Mouse (Mus musculus): Measurements from ENCODE around the gene Gorab. TPM values are rescaled to one million over a fixed set of nuclear protein-coding genes. Genes with fewer than 3 reads are reported as not detected.

The Gorab gene
- polyA plus RNA-seq, 1 experiment from 2014 or later: 11.8 TPM

GRCm38 (mm10) chr1:163357733-163358132 lies 45.7 kb downstream of the Gorab start:
- no peaks in the 10 kb centered on the region for H3K36me3 ChIP-seq
- H3K4me1 ChIP-seq (replicated peaks): peaks cover 16% of the 10 kb centered on the region
- no peaks in the 10 kb centered on the region for H3K9me3 ChIP-seq (replicated peaks)
- no peak for ATAC-seq (ENCODE audit: insufficient number of reproducible peaks, low FRiP score)
- no peak overlapping the region for H3K9ac ChIP-seq
- H3K27ac ChIP-seq (ENCODE audit: poor library complexity, severe bottlenecking): no peak overlapping the region
- H3K27me3 ChIP-seq (replicated peaks): no peaks in the 10 kb centered on the region
- WGBS: 60% methylated on average over 6 of the region's 6 CpGs
- H3K4me3 ChIP-seq: no peak overlapping the region
- H3K4me2 ChIP-seq: no peak overlapping the region

GRCm38 (mm10) chr1:163356167-163356566 lies 47.3 kb downstream of the Gorab start:
- Histone ChIP-seq H3K36me3 (no peaks in the 10 kb centered on the region), H3K4me1 (replicated peaks) (peaks cover 5% of the 10 kb centered on the region), H3K9me3 (replicated peaks) (no peaks in the 10 kb centered on the region), H3K4me2 (no peak overlapping the region), H3K9ac (no peak overlapping the region), H3K4me3 (no peak overlapping the region), H3K27me3 (replicated peaks) (no peaks in the 10 kb centered on the region), H3K27ac (ENCODE audit: poor library complexity, severe bottlenecking) (no peak overlapping the region)
- ATAC-seq (ENCODE audit: insufficient number of reproducible peaks, low FRiP score): no peak
- WGBS: 68% methylated on average over 4 of the region's 4 CpGs

- no peaks in the 10 kb centered on the region for H3K36me3 ChIP-seq
- WGBS: 47% methylated on average over 3 of the region's 3 CpGs
- no peak overlapping the region for H3K9ac ChIP-seq
- peaks cover under 1% of the 10 kb centered on the region; the same call in 1 of the 2 replicates for H3K4me1 ChIP-seq (replicated peaks)
- no peaks in the 10 kb centered on the region for H3K27me3 ChIP-seq (replicated peaks)
- H3K4me3 ChIP-seq: no peak overlapping the region
- no peak overlapping the region for H3K4me2 ChIP-seq
- no peaks in the 10 kb centered on the region for H3K9me3 ChIP-seq (replicated peaks)
- no peak overlapping the region for H3K27ac ChIP-seq (ENCODE audit: poor library complexity, severe bottlenecking)
- ATAC-seq (ENCODE audit: insufficient number of reproducible peaks, low FRiP score): no peak
Observed at GRCm38 (mm10) chr1:163355626-163356156, 47.8 kb downstream of the Gorab start.

GRCm38 (mm10) chr1:163350988-163351387 lies 52.5 kb downstream of the Gorab start:
- Histone ChIP-seq H3K9me3 (replicated peaks) (no peaks in the 10 kb centered on the region), H3K4me3 (no peak overlapping the region), H3K9ac (no peak overlapping the region), H3K4me2 (no peak overlapping the region), H3K27me3 (replicated peaks) (no peaks in the 10 kb centered on the region), H3K36me3 (no peaks in the 10 kb centered on the region), H3K27ac (ENCODE audit: poor library complexity, severe bottlenecking) (no peak overlapping the region), H3K4me1 (replicated peaks) (no peaks in the 10 kb centered on the region)
- 80% methylated on average over 3 of the region's 3 CpGs for WGBS
- ATAC-seq (ENCODE audit: insufficient number of reproducible peaks, low FRiP score): no peak

- no peak overlapping the region for H3K4me3 ChIP-seq
- H3K4me2 ChIP-seq: no peak overlapping the region
- no peaks in the 10 kb centered on the region for H3K9me3 ChIP-seq (replicated peaks)
- H3K36me3 ChIP-seq: no peaks in the 10 kb centered on the region
- no peaks in the 10 kb centered on the region for H3K4me1 ChIP-seq (replicated peaks)
- H3K27me3 ChIP-seq (replicated peaks): no peaks in the 10 kb centered on the region
- H3K27ac ChIP-seq (ENCODE audit: poor library complexity, severe bottlenecking): no peak overlapping the region
- WGBS: 75% methylated on average over 5 of the region's 5 CpGs
- no peak for ATAC-seq (ENCODE audit: insufficient number of reproducible peaks, low FRiP score)
- H3K9ac ChIP-seq: no peak overlapping the region
Observed at GRCm38 (mm10) chr1:163345541-163345940, 57.9 kb downstream of the Gorab start.

- H3K4me1 ChIP-seq (replicated peaks): no peaks in the 10 kb centered on the region
- H3K4me2 ChIP-seq: no peak overlapping the region
- no peak overlapping the region for H3K27ac ChIP-seq (ENCODE audit: poor library complexity, severe bottlenecking)
- no peaks in the 10 kb centered on the region for H3K27me3 ChIP-seq (replicated peaks)
- no peak for ATAC-seq (ENCODE audit: insufficient number of reproducible peaks, low FRiP score)
- H3K9me3 ChIP-seq (replicated peaks): no peaks in the 10 kb centered on the region
- WGBS: 21% methylated on average over 1 of the region's 1 CpGs
- H3K36me3 ChIP-seq: no peaks in the 10 kb centered on the region
- no peak overlapping the region for H3K9ac ChIP-seq
- H3K4me3 ChIP-seq: no peak overlapping the region
Observed at GRCm38 (mm10) chr1:163344931-163345330, 58.5 kb downstream of the Gorab start.

- Histone ChIP-seq H3K4me1 (replicated peaks) (no peaks in the 10 kb centered on the region), H3K27me3 (replicated peaks) (no peaks in the 10 kb centered on the region), H3K4me3 (no peak overlapping the region), H3K9me3 (replicated peaks) (no peaks in the 10 kb centered on the region), H3K36me3 (no peaks in the 10 kb centered on the region), H3K27ac (ENCODE audit: poor library complexity, severe bottlenecking) (no peak overlapping the region), H3K4me2 (no peak overlapping the region), H3K9ac (no peak overlapping the region)
- no peak for ATAC-seq (ENCODE audit: insufficient number of reproducible peaks, low FRiP score)
- 73% methylated on average over 3 of the region's 3 CpGs for WGBS
Observed at GRCm38 (mm10) chr1:163339219-163339561, 64.3 kb downstream of the Gorab start.

- Histone ChIP-seq H3K36me3 (no peaks in the 10 kb centered on the region), H3K4me2 (no peak overlapping the region), H3K9me3 (replicated peaks) (no peaks in the 10 kb centered on the region; the same call in 1 of the 2 replicates), H3K27me3 (replicated peaks) (no peaks in the 10 kb centered on the region), H3K9ac (no peak overlapping the region), H3K27ac (ENCODE audit: poor library complexity, severe bottlenecking) (no peak overlapping the region), H3K4me3 (no peak overlapping the region), H3K4me1 (replicated peaks) (no peaks in the 10 kb centered on the region)
- no peak for ATAC-seq (ENCODE audit: insufficient number of reproducible peaks, low FRiP score)
- WGBS: 69% methylated on average over 7 of the region's 7 CpGs
Observed at GRCm38 (mm10) chr1:163338525-163339218, 64.8 kb downstream of the Gorab start.

GRCm38 (mm10) chr1:163337821-163338220 lies 65.6 kb downstream of the Gorab start:
- no peak overlapping the region for H3K4me2 ChIP-seq
- no peak overlapping the region for H3K27ac ChIP-seq (ENCODE audit: poor library complexity, severe bottlenecking)
- no peak overlapping the region for H3K9ac ChIP-seq
- H3K27me3 ChIP-seq (replicated peaks): no peaks in the 10 kb centered on the region
- no peaks in the 10 kb centered on the region for H3K36me3 ChIP-seq
- no peak for ATAC-seq (ENCODE audit: insufficient number of reproducible peaks, low FRiP score)
- H3K9me3 ChIP-seq (replicated peaks): no peaks in the 10 kb centered on the region; the same call in 1 of the 2 replicates
- 60% methylated on average over 2 of the region's 2 CpGs for WGBS
- no peak overlapping the region for H3K4me3 ChIP-seq
- no peaks in the 10 kb centered on the region for H3K4me1 ChIP-seq (replicated peaks)

Other genes starting within 250 kb of the Gorab start
- 7.5 and 9.4 TPM in 2 replicates for gene Prrx1, start 90.0 kb downstream of the Gorab start, polyA plus RNA-seq (2016; fragmentation: Nextera tagmentation; extraction: Ambion mirVana)